Mouse (Mus musculus): ENCODE measurements around the gene Pcnx2. TPM values are rescaled to one million over a fixed set of nuclear protein-coding genes. Genes with fewer than 3 reads are reported as not detected.
A peak's percentile ranks its signal among the peaks of the same experiment; 100 is the strongest.

The Pcnx2 gene
- polyA plus RNA-seq, 1 experiment: 41.4 TPM

- TF ChIP-seq POLR2A (IDR thresholded peaks at IDR 0.05; ENCODE audit: borderline replicate concordance, insufficient read depth, low read length) (no peak), CTCF (IDR thresholded peaks at IDR 0.05; ENCODE audit: borderline replicate concordance, insufficient read depth, low read depth, low read length) (no peak)
- 37% methylated on average over 12 of the region's 12 CpGs for WGBS
- no peaks in the 10 kb centered on the region for H3K27me3 ChIP-seq (ENCODE audit: control insufficient read depth, insufficient read depth, low read length)
- no peak overlapping the region for H3K27ac ChIP-seq (ENCODE audit: insufficient read depth, low read length)
- H3K4me1 ChIP-seq (ENCODE audit: control insufficient read depth, insufficient read depth, low read length): no peaks in the 10 kb centered on the region
- DNase-seq: no peak
- H3K4me3 ChIP-seq (replicated peaks; ENCODE audit: insufficient read depth, low read depth, low read length): no peak overlapping the region
These were observed 50.3 kb downstream of the Pcnx2 start for GRCm38 (mm10) chr8:125847842-125848241.

GRCm38 (mm10) chr8:125845281-125845680 is 52.8 kb downstream of the Pcnx2 start:
- no peak overlapping the region for H3K4me3 ChIP-seq (replicated peaks; ENCODE audit: insufficient read depth, low read depth, low read length)
- 92% methylated on average over 16 of the region's 16 CpGs for WGBS
- no peak for DNase-seq
- H3K4me1 ChIP-seq (ENCODE audit: control insufficient read depth, insufficient read depth, low read length): no peaks in the 10 kb centered on the region
- no peak overlapping the region for H3K27ac ChIP-seq (ENCODE audit: insufficient read depth, low read length)
- no peaks in the 10 kb centered on the region for H3K27me3 ChIP-seq (ENCODE audit: control insufficient read depth, insufficient read depth, low read length)
- TF ChIP-seq CTCF (IDR thresholded peaks at IDR 0.05; ENCODE audit: borderline replicate concordance, insufficient read depth, low read depth, low read length) (no peak), POLR2A (IDR thresholded peaks at IDR 0.05; ENCODE audit: borderline replicate concordance, insufficient read depth, low read length) (no peak)

- 61% methylated on average over 15 of the region's 15 CpGs for WGBS
These were observed 54.8 kb downstream of the Pcnx2 start for GRCm38 (mm10) chr8:125843122-125843836.

GRCm38 (mm10) chr8:125842158-125842557 is 56.0 kb downstream of the Pcnx2 start:
- no peak overlapping the region for H3K4me3 ChIP-seq (replicated peaks; ENCODE audit: insufficient read depth, low read depth, low read length)
- DNase-seq: no peak
- no peaks in the 10 kb centered on the region for H3K4me1 ChIP-seq (ENCODE audit: control insufficient read depth, insufficient read depth, low read length)
- H3K27ac ChIP-seq (ENCODE audit: insufficient read depth, low read length): no peak overlapping the region
- 83% methylated on average over 7 of the region's 7 CpGs for WGBS
- TF ChIP-seq POLR2A (IDR thresholded peaks at IDR 0.05; ENCODE audit: borderline replicate concordance, insufficient read depth, low read length) (no peak), CTCF (IDR thresholded peaks at IDR 0.05; ENCODE audit: borderline replicate concordance, insufficient read depth, low read depth, low read length) (no peak)
- no peaks in the 10 kb centered on the region for H3K27me3 ChIP-seq (ENCODE audit: control insufficient read depth, insufficient read depth, low read length)

More at GRCm38 (mm10) chr8:125843122-125843836, 54.8 kb downstream of the Pcnx2 start:
- H3K27me3 ChIP-seq (ENCODE audit: control insufficient read depth, insufficient read depth, low read length): no peaks in the 10 kb centered on the region
- TF ChIP-seq POLR2A (IDR thresholded peaks at IDR 0.05; ENCODE audit: borderline replicate concordance, insufficient read depth, low read length): no peak
- no peak for TF ChIP-seq CTCF (IDR thresholded peaks at IDR 0.05; ENCODE audit: borderline replicate concordance, insufficient read depth, low read depth, low read length)
- H3K4me3 ChIP-seq (replicated peaks; ENCODE audit: insufficient read depth, low read depth, low read length): no peak overlapping the region
- DNase-seq: no peak
- no peak overlapping the region for H3K27ac ChIP-seq (ENCODE audit: insufficient read depth, low read length)
- H3K4me1 ChIP-seq (ENCODE audit: control insufficient read depth, insufficient read depth, low read length): no peaks in the 10 kb centered on the region

- no peak overlapping the region for H3K27ac ChIP-seq (ENCODE audit: insufficient read depth, low read length)
- 53% methylated on average over 2 of the region's 2 CpGs for WGBS
- no peak for DNase-seq
- peaks cover 4% of the 10 kb centered on the region; the same call in 1 of the 2 replicates for H3K4me1 ChIP-seq (ENCODE audit: control insufficient read depth, insufficient read depth, low read length)
- no peaks in the 10 kb centered on the region for H3K27me3 ChIP-seq (ENCODE audit: control insufficient read depth, insufficient read depth, low read length)
- H3K4me3 ChIP-seq (replicated peaks; ENCODE audit: insufficient read depth, low read depth, low read length): no peak overlapping the region
- TF ChIP-seq CTCF (IDR thresholded peaks at IDR 0.05; ENCODE audit: borderline replicate concordance, insufficient read depth, low read depth, low read length) (no peak; the same call in 1 of the 2 replicates), POLR2A (IDR thresholded peaks at IDR 0.05; ENCODE audit: borderline replicate concordance, insufficient read depth, low read length) (no peak)
These were observed 73.4 kb downstream of the Pcnx2 start for GRCm38 (mm10) chr8:125824688-125825087.

- no peaks in the 10 kb centered on the region for H3K27me3 ChIP-seq (ENCODE audit: control insufficient read depth, insufficient read depth, low read length)
- no peak overlapping the region for H3K27ac ChIP-seq (ENCODE audit: insufficient read depth, low read length)
- H3K4me3 ChIP-seq (replicated peaks; ENCODE audit: insufficient read depth, low read depth, low read length): no peak overlapping the region
- peaks cover 9% of the 10 kb centered on the region for H3K4me1 ChIP-seq (ENCODE audit: control insufficient read depth, insufficient read depth, low read length)
- WGBS: 60% methylated on average over 12 of the region's 12 CpGs
- no peak for TF ChIP-seq POLR2A (IDR thresholded peaks at IDR 0.05; ENCODE audit: borderline replicate concordance, insufficient read depth, low read length)
- no peak for TF ChIP-seq CTCF (IDR thresholded peaks at IDR 0.05; ENCODE audit: borderline replicate concordance, insufficient read depth, low read depth, low read length)
- no peak for DNase-seq
These were observed 74.4 kb downstream of the Pcnx2 start for GRCm38 (mm10) chr8:125823719-125824118.

GRCm38 (mm10) chr8:125822065-125822464 is 76.1 kb downstream of the Pcnx2 start:
- no peak for DNase-seq
- Histone ChIP-seq H3K27me3 (ENCODE audit: control insufficient read depth, insufficient read depth, low read length) (no peaks in the 10 kb centered on the region), H3K27ac (ENCODE audit: insufficient read depth, low read length) (no peak overlapping the region), H3K4me1 (ENCODE audit: control insufficient read depth, insufficient read depth, low read length) (peaks cover 9% of the 10 kb centered on the region), H3K4me3 (replicated peaks; ENCODE audit: insufficient read depth, low read depth, low read length) (no peak overlapping the region)
- WGBS: 89% methylated on average over 14 of the region's 14 CpGs
- TF ChIP-seq POLR2A (IDR thresholded peaks at IDR 0.05; ENCODE audit: borderline replicate concordance, insufficient read depth, low read length) (no peak), CTCF (IDR thresholded peaks at IDR 0.05; ENCODE audit: borderline replicate concordance, insufficient read depth, low read depth, low read length) (no peak)

GRCm38 (mm10) chr8:125819797-125820196 is 78.3 kb downstream of the Pcnx2 start:
- Histone ChIP-seq H3K27me3 (ENCODE audit: control insufficient read depth, insufficient read depth, low read length) (no peaks in the 10 kb centered on the region), H3K27ac (ENCODE audit: insufficient read depth, low read length) (no peak overlapping the region), H3K4me1 (ENCODE audit: control insufficient read depth, insufficient read depth, low read length) (peaks cover 9% of the 10 kb centered on the region), H3K4me3 (replicated peaks; ENCODE audit: insufficient read depth, low read depth, low read length) (no peak overlapping the region)
- DNase-seq: peak; percentile 35 to 49
- TF ChIP-seq CTCF (IDR thresholded peaks at IDR 0.05; ENCODE audit: borderline replicate concordance, insufficient read depth, low read depth, low read length) (no peak), POLR2A (IDR thresholded peaks at IDR 0.05; ENCODE audit: borderline replicate concordance, insufficient read depth, low read length) (no peak)
- 18% methylated on average over 7 of the region's 7 CpGs for WGBS

All from cerebellum, adult 2 months (tissue).